Mouse (Mus musculus) liver, embryonic 14.5 days (tissue): Measurements from ENCODE around the gene Hoxa2.

ENCODE experiments used
- CTCF ChIP-seq: IDR thresholded peaks from 2 replicates; pipeline ENCODE4 v1.5.1; 2016; ENCODE audit warnings: antibody characterized with exemption, low read depth, control low read depth
- EP300 ChIP-seq: IDR thresholded peaks from 2 replicates; pipeline ENCODE4 v1.6.1; 2016; ENCODE audit warnings: antibody characterized with exemption, low read depth

DNA sequence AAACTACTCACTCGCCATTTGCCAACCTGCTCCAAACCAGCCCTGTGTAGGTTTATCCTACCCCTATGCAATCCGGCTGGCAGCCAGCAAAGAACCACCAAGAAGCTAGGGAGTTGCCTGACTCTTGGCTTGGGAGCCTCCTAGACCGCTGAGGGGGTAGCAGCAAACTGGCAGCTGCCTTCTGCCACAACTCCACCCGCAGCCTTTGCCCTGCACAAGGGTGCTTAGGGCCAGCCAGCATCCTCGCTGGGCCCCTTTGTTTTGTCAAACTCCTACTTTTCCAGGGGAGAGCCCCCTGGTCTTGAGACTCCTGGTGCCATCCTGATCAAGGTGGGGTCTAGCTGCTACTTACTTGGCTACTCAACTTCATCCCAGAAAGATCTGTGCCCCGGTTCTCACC, 20.0 kb upstream of the Hoxa2 start:
- no peak for TF ChIP-seq CTCF
- no peak for TF ChIP-seq EP300
